Mouse (Mus musculus) limb, embryonic 10.5 days (tissue): ENCODE data around the gene Btbd9. TPM values are rescaled to one million over a fixed set of nuclear protein-coding genes. Genes with fewer than 3 reads are reported as not detected.
A peak's percentile ranks its signal among the peaks of the same experiment; 100 is the strongest.

ENCODE experiments used
- DNase-seq: peaks from one replicate; pipeline ENCODE4 v3.0.0-alpha.2; 2017; ENCODE audit warnings: low spot score
- H3K27ac ChIP-seq: fragments of 300-500 bp; sonication (generic); 2 replicates; pipeline ENCODE4 v1.5.1; 2016; ENCODE audit warnings: mild to moderate bottlenecking
- H3K27me3 ChIP-seq: fragments of 300-500 bp; sonication (generic); 2 replicates; pipeline ENCODE4 v1.6.1; 2016; ENCODE audit warnings: low read depth, mild to moderate bottlenecking; ENCODE audit not compliant: poor library complexity, severe bottlenecking
- H3K36me3 ChIP-seq: fragments of 300-500 bp; sonication (generic); 2 replicates; pipeline ENCODE4 v1.6.1; 2016; ENCODE audit warnings: mild to moderate bottlenecking, moderate library complexity
- H3K4me1 ChIP-seq: fragments of 300-500 bp; sonication (generic); 2 replicates; pipeline ENCODE4 v1.6.1; 2016
- H3K4me3 ChIP-seq: fragments of 300-500 bp; sonication (generic); 2 replicates; pipeline ENCODE4 v1.5.1; 2016; ENCODE audit warnings: mild to moderate bottlenecking, moderate library complexity
- H3K9me3 ChIP-seq: fragments of 300-500 bp; sonication (generic); replicated peaks from 2 replicates; pipeline ENCODE4 v1.6.1; 2016; ENCODE audit warnings: mild to moderate bottlenecking
- WGBS: fragments of 180-500 bp; shearing (Covaris S2); methylation state at CpG from one replicate; pipeline ENCODE4 v1.1.7; 2016; 5-methylcytosine and 5-hydroxymethylcytosine counted together
- polyA plus RNA-seq: library from polyadenylated mRNA; unstranded; fragments of >200 nt; fragmentation: Nextera tagmentation; extraction: Ambion mirVana; gene quantifications from 2 replicates; pipeline ENCODE4 v1.2.1, GENCODE M21; 2016

Btbd9 gene
- polyA plus RNA-seq, 1 experiment from 2014 or later: 57.5 TPM

DNA sequence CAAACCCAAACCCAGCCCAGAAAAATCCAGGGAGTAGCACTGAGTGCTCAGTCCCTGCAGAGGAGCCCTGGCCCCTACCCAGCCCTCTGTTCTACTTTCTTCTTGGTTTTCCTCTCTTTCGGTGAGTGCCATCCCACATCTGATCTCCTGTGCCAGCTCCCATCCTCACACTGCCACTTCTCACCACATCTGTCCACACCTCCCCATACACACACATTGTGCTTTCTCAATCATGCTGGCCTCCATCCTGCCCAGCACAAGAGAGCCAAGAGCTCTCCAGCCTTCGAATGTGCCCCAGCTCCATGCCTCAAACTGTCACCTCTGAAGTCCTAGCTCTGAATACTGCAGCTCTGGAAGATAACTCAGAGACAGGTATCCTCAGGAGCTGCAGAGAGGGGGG, 271.5 kb downstream of the Btbd9 start:
- Histone ChIP-seq H3K4me3 (no peak overlapping the region), H3K27me3 (no peaks in the 10 kb centered on the region), H3K9me3 (no peaks in the 10 kb centered on the region), H3K4me1 (peaks cover 10% of the 10 kb centered on the region), H3K36me3 (no peaks in the 10 kb centered on the region), H3K27ac (0 out of 2 replicates have a peak overlapping the region, but pooled peaks have one; percentile 8)
- WGBS: 79% methylated on average over 2 of the region's 2 CpGs
- DNase-seq: no peak

DNA sequence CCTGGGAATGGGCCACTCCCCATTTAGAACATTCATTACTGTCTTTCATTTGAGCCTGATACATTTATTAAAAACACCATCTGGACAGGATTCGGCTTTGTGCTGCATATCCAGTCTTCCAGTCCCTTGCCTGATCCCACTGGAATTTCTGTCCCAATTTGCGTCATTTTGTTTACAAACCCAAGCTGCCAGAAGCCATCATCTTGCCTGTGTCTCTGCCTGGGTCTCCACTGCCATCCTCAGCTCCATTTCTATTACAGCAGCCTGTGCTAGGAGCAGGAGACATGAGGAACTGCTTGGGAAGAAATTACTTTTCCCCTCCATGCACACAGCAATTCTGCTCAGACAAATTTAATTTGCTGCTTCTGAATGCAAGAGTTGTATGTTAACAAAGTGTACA, 274.9 kb downstream of the Btbd9 start:
- 88% methylated on average over 2 of the region's 2 CpGs for WGBS
- Histone ChIP-seq H3K9me3 (no peaks in the 10 kb centered on the region), H3K4me1 (no peaks in the 10 kb centered on the region; the same call in 1 of the 2 replicates), H3K27ac (no peak overlapping the region), H3K27me3 (no peaks in the 10 kb centered on the region), H3K36me3 (peaks cover 5% of the 10 kb centered on the region), H3K4me3 (no peak overlapping the region)
- no peak for DNase-seq

DNA sequence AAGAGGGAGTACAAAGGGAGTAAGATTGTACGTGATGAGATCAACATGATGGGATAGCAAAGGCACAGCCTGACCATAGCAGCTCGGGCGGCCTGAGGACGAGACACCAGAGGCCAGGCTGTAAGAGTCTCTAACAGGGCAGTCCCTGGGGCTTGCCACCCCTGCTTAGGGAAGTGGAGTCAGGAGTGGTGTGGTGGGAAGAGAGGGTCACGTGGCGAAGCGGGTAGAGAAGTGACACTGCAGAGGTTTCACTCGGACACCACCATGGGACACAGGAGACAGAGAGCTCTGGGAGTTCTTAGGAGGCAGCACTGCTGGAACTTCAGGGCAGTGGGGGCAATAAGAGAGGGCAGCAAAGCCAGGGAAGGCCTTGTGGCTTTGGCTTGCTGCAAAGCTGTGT, 278.9 kb downstream of the Btbd9 start:
- peaks cover 5% of the 10 kb centered on the region for H3K36me3 ChIP-seq
- H3K4me3 ChIP-seq: no peak overlapping the region
- H3K27ac ChIP-seq: no peak overlapping the region
- H3K4me1 ChIP-seq: peaks cover 4% of the 10 kb centered on the region
- no peaks in the 10 kb centered on the region for H3K9me3 ChIP-seq
- WGBS: 95% methylated on average over 8 of the region's 8 CpGs
- no peaks in the 10 kb centered on the region for H3K27me3 ChIP-seq
- DNase-seq: no peak

DNA sequence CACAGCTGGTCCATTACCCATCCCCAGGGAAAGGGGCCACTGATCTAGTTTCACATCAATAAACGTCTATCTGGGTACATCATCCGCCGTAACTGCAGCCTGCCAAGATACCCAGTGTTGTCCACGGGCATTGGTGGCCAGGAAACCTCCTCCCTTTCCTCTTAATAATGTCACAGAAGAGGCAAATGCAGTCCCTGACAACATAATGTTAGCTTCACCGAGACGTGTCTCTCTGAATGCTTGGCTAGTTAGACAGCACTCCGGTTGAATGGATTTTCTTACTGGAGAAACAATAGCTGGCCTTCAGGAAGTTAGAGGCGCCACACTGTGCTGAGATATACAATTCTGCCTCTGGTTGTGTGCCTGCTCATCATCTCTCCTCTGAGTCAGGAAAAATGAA, 280.2 kb downstream of the Btbd9 start:
- DNase-seq: no peak
- Histone ChIP-seq H3K4me3 (no peak overlapping the region), H3K36me3 (peaks cover 5% of the 10 kb centered on the region), H3K4me1 (peaks cover 8% of the 10 kb centered on the region), H3K9me3 (no peaks in the 10 kb centered on the region), H3K27ac (no peak overlapping the region), H3K27me3 (no peaks in the 10 kb centered on the region)
- WGBS: 85% methylated on average over 8 of the region's 8 CpGs

DNA sequence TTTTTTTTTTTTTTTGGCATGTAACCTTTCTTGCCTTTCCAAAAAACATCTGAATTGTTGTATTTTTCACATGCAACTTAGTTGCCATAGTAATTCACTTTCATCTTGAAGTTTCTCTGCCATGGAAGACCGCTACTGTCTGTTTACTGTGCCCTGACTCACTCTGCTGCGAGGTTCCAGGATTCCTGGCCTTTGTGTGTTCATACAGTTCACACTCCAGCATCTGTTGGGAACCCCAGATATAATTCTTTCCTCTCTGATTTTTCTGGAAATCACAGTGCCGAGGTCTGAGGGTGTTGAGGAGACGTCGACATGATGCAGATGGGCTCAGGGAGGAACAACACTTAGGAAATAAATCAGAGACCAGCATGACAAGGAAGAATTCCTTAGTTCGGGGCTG, 283.6 kb downstream of the Btbd9 start:
- no peak for DNase-seq
- H3K27me3 ChIP-seq: no peaks in the 10 kb centered on the region
- no peak overlapping the region for H3K4me3 ChIP-seq
- H3K4me1 ChIP-seq: peaks cover 9% of the 10 kb centered on the region
- WGBS: 54% methylated on average over 6 of the region's 6 CpGs
- 0 out of 2 replicates have a peak, but pooled peaks cover 4% of the 10 kb centered on the region for H3K36me3 ChIP-seq
- H3K9me3 ChIP-seq: no peaks in the 10 kb centered on the region
- H3K27ac ChIP-seq: no peak overlapping the region

DNA sequence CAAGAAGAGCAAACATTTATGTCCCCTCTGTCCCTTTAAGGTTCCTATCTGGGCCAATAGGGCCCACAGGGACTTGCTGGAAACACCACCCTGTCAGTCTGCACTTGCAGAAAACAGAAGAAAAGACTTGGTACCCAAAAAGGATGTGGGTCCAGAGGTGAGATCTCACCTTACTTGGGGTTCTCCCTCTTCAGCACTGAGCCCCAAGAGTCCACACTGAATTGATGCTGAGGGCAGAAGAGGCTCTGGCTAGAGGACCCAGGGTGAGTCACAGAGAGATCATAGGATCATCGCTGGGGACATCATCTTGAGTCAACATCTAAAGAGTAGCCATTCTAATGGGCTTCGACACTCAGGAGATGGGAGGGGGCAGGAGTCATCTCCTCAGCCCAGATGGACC, 290.6 kb downstream of the Btbd9 start:
- WGBS: 94% methylated on average over 2 of the region's 2 CpGs
- Histone ChIP-seq H3K27me3 (no peaks in the 10 kb centered on the region), H3K4me3 (no peak overlapping the region), H3K9me3 (no peaks in the 10 kb centered on the region), H3K27ac (no peak overlapping the region), H3K4me1 (peaks cover 25% of the 10 kb centered on the region), H3K36me3 (no peaks in the 10 kb centered on the region)
- no peak for DNase-seq

DNA sequence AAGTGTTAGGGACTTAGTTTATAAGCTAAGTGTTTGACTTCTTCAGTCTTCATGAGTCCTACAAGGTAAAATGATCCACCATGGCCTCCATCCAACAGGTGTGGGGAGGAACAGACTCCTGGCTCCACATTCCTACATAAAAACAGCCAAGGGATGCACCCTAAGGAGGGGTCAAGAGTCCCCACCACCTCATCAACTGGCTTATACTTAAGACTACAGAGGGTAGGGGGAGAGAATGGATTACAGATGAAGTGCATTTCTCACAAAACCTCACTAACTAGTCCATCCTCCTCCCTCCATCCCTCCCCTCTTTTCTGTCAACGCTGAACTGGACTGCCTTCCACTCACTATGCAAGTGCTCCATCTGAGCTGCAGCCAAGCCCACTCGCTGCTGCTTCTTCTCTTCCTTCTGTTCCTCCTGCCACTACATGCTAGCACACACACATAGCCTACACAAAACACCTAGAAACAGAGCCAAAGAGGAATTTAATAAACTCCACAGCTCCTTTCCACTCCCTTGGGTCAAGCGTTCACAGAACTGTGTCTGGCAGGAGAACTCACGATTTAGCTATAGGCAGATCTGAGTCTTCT, 292.7 kb downstream of the Btbd9 start:
- H3K27me3 ChIP-seq: no peaks in the 10 kb centered on the region
- no peaks in the 10 kb centered on the region for H3K36me3 ChIP-seq
- no peaks in the 10 kb centered on the region for H3K9me3 ChIP-seq
- no peak for DNase-seq
- H3K4me3 ChIP-seq: no peak overlapping the region
- H3K4me1 ChIP-seq: peaks cover 43% of the 10 kb centered on the region
- no peak overlapping the region for H3K27ac ChIP-seq
- WGBS: 89% methylated on average over 4 of the region's 4 CpGs

DNA sequence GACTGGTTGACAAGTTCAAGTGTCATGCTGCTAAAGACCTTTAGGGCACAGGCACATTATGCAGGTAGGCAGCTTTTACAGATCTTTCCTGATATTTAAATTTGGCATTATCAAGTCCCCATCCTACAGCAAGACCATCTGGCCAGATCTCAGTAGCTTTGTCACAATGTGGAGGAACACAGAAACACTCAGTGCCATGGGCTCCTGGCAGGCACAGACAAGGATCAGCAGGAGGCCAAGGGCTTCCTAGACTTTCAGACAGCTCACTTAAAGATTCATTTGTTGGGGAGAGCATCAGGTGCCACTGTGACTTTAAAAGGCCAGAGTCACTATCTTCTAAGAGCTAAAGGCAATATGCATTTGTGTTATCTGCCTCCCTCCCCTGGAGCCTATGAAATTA, 293.3 kb downstream of the Btbd9 start:
- Histone ChIP-seq H3K9me3 (no peaks in the 10 kb centered on the region), H3K27ac (no peak overlapping the region), H3K4me3 (no peak overlapping the region), H3K27me3 (no peaks in the 10 kb centered on the region), H3K36me3 (no peaks in the 10 kb centered on the region), H3K4me1 (peaks cover 43% of the 10 kb centered on the region)
- DNase-seq: no peak

DNA sequence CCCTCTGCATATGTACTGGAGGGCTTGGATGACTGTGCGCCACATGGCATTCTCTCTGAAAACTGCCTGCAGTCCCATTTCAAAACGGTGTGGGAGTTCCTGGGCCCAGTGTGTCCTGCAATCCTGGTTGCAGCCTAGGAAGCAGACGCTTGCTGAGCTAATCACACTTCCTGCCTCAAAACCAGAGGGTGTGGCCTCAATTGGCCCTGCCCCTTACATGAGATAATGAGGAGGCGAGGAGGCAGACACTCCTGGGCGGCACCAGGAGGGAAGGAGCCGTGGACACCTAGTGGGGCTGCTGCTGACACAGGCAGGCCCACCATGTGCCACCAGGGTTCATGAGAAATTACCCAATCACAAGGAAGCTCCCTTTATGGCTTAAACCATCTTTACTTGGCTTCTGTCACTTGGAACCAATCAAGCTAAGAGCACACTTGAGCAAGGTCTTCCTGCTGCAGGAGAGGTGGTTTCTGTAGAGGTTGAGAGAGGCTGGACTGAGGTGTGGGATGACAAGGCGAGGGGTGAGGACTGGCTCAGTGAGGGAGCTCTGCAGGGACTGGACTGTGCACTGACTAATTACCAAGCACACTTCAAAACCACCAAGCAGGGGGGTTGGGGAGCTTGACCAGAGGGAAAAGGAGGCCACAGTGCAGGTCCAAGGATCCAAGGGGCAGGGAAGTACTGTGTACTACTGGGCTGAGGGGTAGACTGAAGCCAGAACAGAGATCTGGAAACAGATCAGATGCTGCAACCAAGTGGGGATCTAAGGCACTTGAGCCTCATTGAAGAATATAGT, 295.8 kb downstream of the Btbd9 start:
- 47% methylated on average over 7 of the region's 7 CpGs for WGBS
- Histone ChIP-seq H3K36me3 (no peaks in the 10 kb centered on the region), H3K27ac (peak overlapping the region; percentile 12; the same call in 1 of the 2 replicates), H3K4me1 (peaks cover 38% of the 10 kb centered on the region), H3K27me3 (no peaks in the 10 kb centered on the region), H3K9me3 (no peaks in the 10 kb centered on the region), H3K4me3 (no peak overlapping the region)
- DNase-seq: no peak

DNA sequence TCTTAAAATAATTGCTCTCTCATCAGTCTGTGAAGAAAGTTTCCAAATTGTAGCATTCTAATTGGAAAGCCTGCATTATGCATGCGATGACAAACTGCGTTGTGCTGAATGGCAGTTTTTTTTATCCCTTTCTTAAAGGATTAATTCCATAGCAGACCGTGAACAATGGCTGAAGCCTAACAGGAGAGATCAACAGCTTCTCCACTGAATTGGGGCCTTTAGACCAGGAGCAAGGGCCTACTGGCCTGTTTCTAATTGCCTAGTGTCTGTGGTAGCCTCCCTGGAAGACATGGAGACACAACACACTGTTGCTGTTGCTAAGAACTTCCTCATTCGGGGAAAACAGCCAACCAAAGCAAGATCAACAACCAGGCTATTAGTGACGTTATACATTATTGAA, 296.6 kb downstream of the Btbd9 start:
- DNase-seq: no peak
- 76% methylated on average over 5 of the region's 5 CpGs for WGBS
- H3K27ac ChIP-seq: no peak overlapping the region
- peaks cover 32% of the 10 kb centered on the region for H3K4me1 ChIP-seq
- H3K36me3 ChIP-seq: no peaks in the 10 kb centered on the region
- H3K9me3 ChIP-seq: no peaks in the 10 kb centered on the region
- no peaks in the 10 kb centered on the region for H3K27me3 ChIP-seq
- no peak overlapping the region for H3K4me3 ChIP-seq

DNA sequence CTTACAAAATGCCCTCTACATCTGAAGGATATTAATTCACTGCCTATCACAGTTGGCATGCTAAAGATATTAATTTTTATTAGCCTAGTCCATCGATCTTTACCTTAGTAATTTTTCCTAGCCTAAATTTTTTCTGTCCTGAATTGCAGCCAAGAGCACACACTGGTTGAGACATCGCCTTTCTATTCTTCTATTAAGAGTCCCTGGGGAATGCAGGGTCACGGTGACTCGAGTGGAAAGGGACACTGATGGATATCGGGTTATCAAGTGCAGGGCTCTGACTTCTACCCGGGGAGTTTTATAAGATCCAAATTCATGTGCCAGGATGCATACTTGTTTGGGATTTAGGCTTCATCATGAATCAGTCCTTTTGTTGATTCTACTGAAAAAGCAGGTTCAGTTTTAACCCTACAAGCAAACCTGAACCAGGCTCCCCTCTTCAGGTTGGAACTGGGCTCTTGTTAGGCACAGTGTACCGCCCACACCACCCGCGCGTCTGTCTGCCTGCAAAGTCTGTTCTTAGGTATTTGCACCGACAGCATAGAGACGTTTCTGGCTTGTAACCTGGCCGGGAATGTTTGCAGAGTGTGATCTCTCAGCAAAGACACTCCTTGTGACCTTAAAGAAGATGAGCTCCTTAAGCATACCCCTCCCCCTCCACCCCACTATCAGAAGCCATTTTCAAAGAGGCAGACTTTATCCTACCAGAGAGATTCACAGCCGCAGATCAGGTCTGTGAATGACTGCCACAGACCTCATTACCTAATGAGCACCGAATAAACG, 297.5 kb downstream of the Btbd9 start:
- peaks cover 32% of the 10 kb centered on the region for H3K4me1 ChIP-seq
- DNase-seq: no peak
- WGBS: 51% methylated on average over 16 of the region's 16 CpGs
- H3K4me3 ChIP-seq: no peak overlapping the region
- H3K27me3 ChIP-seq: no peaks in the 10 kb centered on the region
- no peak overlapping the region for H3K27ac ChIP-seq
- no peaks in the 10 kb centered on the region for H3K9me3 ChIP-seq
- no peaks in the 10 kb centered on the region for H3K36me3 ChIP-seq

DNA sequence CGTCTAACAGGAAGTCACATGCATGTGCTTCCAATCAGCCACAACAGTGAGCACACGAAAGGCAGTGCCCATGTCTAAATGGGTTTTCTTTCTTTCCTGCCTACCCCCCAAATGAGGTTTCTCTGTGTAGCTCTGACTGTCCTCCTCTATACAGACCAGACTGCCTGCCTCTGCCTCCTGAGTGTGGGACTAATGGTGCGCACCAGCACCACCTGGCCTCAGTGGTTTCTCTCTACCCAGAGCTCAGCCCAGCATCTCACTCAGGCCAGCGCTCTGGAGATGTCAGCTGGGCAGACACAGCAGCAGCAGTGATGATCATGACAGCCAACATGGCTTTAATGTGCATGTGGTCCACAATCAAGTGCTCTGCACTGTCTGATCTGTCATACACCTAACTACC, 299.8 kb downstream of the Btbd9 start:
- Histone ChIP-seq H3K36me3 (no peaks in the 10 kb centered on the region), H3K4me1 (peaks cover 32% of the 10 kb centered on the region), H3K9me3 (no peaks in the 10 kb centered on the region), H3K27ac (no peak overlapping the region), H3K27me3 (no peaks in the 10 kb centered on the region), H3K4me3 (no peak overlapping the region)
- no peak for DNase-seq
- 69% methylated on average over 4 of the region's 4 CpGs for WGBS

DNA sequence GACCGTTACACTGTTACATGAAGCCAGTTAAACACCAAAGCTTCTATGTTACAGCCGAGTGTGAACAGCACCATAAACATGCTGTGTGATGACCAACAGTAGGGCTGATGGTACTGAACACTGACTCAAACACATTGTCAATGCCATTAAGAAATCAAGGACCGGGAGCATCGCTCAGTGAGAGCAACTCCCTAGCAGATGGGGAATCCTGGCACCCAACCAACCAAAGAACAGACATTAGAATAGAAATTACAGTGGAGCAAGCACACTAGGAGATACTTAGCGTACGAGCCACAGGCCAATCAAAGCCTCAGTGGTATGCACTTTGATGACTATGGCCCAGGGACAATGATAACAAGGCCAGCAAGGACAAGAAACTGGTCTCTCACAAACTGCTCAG, 303.5 kb downstream of the Btbd9 start:
- Histone ChIP-seq H3K4me3 (no peak overlapping the region), H3K36me3 (no peaks in the 10 kb centered on the region), H3K4me1 (peaks cover 7% of the 10 kb centered on the region), H3K9me3 (no peaks in the 10 kb centered on the region), H3K27ac (no peak overlapping the region), H3K27me3 (no peaks in the 10 kb centered on the region)
- 93% methylated on average over 6 of the region's 6 CpGs for WGBS
- DNase-seq: no peak
